Mouse (Mus musculus): ENCODE data around the gene Pdzk1ip1. TPM values are rescaled to one million over a fixed set of nuclear protein-coding genes. Genes with fewer than 3 reads are reported as not detected.

Gene Pdzk1ip1
- polyA plus RNA-seq (2016; fragmentation: Nextera tagmentation; extraction: Ambion mirVana), result 13.1 and 15.2 TPM in 2 replicates

- Histone ChIP-seq H3K9me3 (replicated peaks) (no peaks in the 10 kb centered on the region), H3K9ac (no peak within 1 kb of the TSS), H3K27me3 (peaks cover 60% of the 10 kb centered on the region), H3K36me3 (no peaks in the 10 kb centered on the region), H3K4me3 (no peak within 1 kb of the TSS), H3K4me2 (replicated peaks) (no peak within 1 kb of the TSS), H3K27ac (no peak within 1 kb of the TSS), H3K4me1 (no peaks in the 10 kb centered on the region)
- WGBS, result 25% methylated on average over 11 of the region's 11 CpGs
- ATAC-seq (ENCODE audit: low FRiP score), result no peak
These were observed at the start of gene Pdzk1ip1 for GRCm38 (mm10) chr4:115088611-115089338. Gene Pdzk1ip1, plus strand, starts transcription at chr4:115088708.

DNA sequence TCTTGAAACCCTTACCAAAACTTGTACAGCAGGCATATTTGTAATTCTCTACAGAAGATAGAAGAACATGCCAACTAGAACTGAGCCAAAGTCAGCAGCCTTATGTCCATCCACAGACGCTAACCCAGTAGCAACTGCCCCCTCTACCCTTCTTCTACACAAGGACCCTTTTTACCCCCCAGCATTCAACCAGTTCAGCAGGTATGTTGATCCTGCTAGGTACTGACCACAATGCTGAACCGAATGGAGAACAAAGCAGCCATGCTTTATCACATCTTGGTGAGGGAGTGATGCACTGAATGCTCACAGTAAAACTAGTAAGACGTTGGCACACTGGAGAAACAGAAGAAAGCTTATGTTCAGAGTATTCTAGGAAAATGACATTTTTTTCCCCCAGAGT lies 42.9 kb upstream of the Pdzk1ip1 start:
- H3K9me3 ChIP-seq (replicated peaks), result no peaks in the 10 kb centered on the region
- ATAC-seq (ENCODE audit: low FRiP score), result no peak

DNA sequence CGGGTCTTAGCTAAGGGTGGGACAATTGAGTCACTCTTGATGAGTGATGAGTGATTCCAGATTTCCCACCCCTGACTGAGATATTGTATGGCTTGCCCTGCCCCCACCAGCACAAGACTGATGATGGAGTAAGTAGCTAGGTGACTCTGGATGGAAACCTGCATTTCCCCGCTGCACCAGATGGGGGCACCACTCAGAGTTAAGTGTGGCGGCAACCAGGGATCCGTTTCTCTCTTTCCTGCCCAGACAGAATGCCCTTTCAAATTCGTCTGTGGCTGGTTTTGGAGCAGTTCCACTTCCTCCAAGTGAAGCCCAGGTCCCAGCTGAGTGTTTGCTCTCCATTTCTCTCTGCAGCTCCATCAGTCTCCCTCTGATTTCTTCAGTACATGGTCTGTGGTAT lies 40.8 kb upstream of the Pdzk1ip1 start:
- WGBS, result 3% methylated on average over 5 of the region's 5 CpGs

More for the DNA sequence above, 42.9 kb upstream of the Pdzk1ip1 start:
- 79% methylated on average over 3 of the region's 3 CpGs for WGBS
- Histone ChIP-seq H3K4me3 (no peak overlapping the region), H3K27me3 (peaks cover 27% of the 10 kb centered on the region), H3K4me2 (replicated peaks) (no peak overlapping the region), H3K27ac (no peak overlapping the region), H3K36me3 (peaks cover 17% of the 10 kb centered on the region), H3K9ac (no peak overlapping the region), H3K4me1 (no peaks in the 10 kb centered on the region)

GRCm38 (mm10) chr4:115048190-115048589 lies 40.3 kb upstream of the Pdzk1ip1 start:
- Histone ChIP-seq H3K9ac (no peak overlapping the region), H3K4me3 (no peak overlapping the region), H3K27ac (no peak overlapping the region), H3K9me3 (replicated peaks) (no peaks in the 10 kb centered on the region), H3K4me1 (peaks cover 5% of the 10 kb centered on the region), H3K36me3 (no peaks in the 10 kb centered on the region), H3K4me2 (replicated peaks) (no peak overlapping the region), H3K27me3 (peaks cover 53% of the 10 kb centered on the region)
- ATAC-seq (ENCODE audit: low FRiP score), result no peak
- 71% methylated on average over 8 of the region's 8 CpGs for WGBS

More for the DNA sequence above, 40.8 kb upstream of the Pdzk1ip1 start:
- Histone ChIP-seq H3K4me1 (peaks cover 5% of the 10 kb centered on the region), H3K27me3 (peaks cover 48% of the 10 kb centered on the region), H3K27ac (no peak overlapping the region), H3K36me3 (no peaks in the 10 kb centered on the region), H3K4me3 (no peak overlapping the region), H3K4me2 (replicated peaks) (no peak overlapping the region), H3K9me3 (replicated peaks) (no peaks in the 10 kb centered on the region), H3K9ac (no peak overlapping the region)
- ATAC-seq (ENCODE audit: low FRiP score), result no peak

- WGBS, result 74% methylated on average over 5 of the region's 5 CpGs
- no peaks in the 10 kb centered on the region for H3K36me3 ChIP-seq
- H3K27ac ChIP-seq, result no peak overlapping the region
- no peak overlapping the region for H3K4me2 ChIP-seq (replicated peaks)
- no peak overlapping the region for H3K9ac ChIP-seq
- peaks cover 82% of the 10 kb centered on the region for H3K27me3 ChIP-seq
- peaks cover 7% of the 10 kb centered on the region for H3K4me1 ChIP-seq
- no peak overlapping the region for H3K4me3 ChIP-seq
- ATAC-seq (ENCODE audit: low FRiP score), result no peak
- H3K9me3 ChIP-seq (replicated peaks), result no peaks in the 10 kb centered on the region
These were observed 37.3 kb upstream of the Pdzk1ip1 start for GRCm38 (mm10) chr4:115051245-115051644.

DNA sequence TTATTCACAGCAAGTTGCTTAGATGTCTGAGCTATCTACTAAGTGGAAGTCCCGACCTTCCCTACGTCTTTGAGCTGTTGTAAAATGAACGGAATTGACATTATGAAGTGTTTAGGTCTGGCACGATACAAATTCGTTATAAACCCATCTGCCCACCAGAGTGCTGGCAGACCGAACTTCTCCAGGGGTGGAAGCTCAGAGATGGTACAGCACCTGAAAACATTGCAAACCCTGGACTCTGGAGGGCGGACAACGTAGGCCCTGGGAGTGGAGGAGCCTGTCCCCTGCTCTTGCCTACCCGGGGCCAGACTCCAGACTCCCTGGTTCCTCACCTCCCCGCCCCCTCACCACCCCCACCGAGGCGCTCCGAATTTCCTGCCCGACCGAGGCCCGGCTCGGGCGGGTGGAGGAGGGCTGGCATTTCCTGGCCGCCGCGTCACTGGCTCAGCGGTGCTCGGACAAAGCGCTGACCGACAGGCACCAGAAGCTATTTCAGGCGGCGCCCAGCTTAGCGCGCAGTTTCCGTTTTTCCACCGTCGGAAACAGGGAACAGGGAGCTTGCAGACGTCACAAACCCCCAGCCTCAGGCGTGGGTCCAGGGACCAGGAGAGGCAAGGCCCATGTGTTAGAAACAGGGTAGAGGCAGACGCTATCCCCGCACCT lies 36.0 kb upstream of the Pdzk1ip1 start:
- H3K9ac ChIP-seq, result 0 out of 2 replicates have a peak overlapping the region, but pooled peaks have one; percentile 8
- H3K4me3 ChIP-seq, result peak overlapping the region; percentile 24
- ATAC-seq (ENCODE audit: low FRiP score), result peak; percentile 35; the same call in 1 of the 2 replicates
- H3K27me3 ChIP-seq, result peaks cover 92% of the 10 kb centered on the region
- no peaks in the 10 kb centered on the region for H3K9me3 ChIP-seq (replicated peaks)
- H3K4me1 ChIP-seq, result peaks cover 15% of the 10 kb centered on the region
- peak overlapping the region; percentile 46 for H3K4me2 ChIP-seq (replicated peaks)
- H3K27ac ChIP-seq, result 0 out of 2 replicates have a peak overlapping the region, but pooled peaks have one; percentile 8
- no peaks in the 10 kb centered on the region for H3K36me3 ChIP-seq
- WGBS, result 2% methylated on average over 36 of the region's 36 CpGs

GRCm38 (mm10) chr4:115055044-115055443 lies 33.5 kb upstream of the Pdzk1ip1 start:
- Histone ChIP-seq H3K4me3 (no peak overlapping the region), H3K9ac (no peak overlapping the region), H3K27me3 (peaks cover 94% of the 10 kb centered on the region), H3K4me2 (replicated peaks) (no peak overlapping the region), H3K4me1 (peaks cover 15% of the 10 kb centered on the region), H3K27ac (no peak overlapping the region), H3K9me3 (replicated peaks) (no peaks in the 10 kb centered on the region), H3K36me3 (no peaks in the 10 kb centered on the region)
- no peak for ATAC-seq (ENCODE audit: low FRiP score)
- WGBS, result 7% methylated on average over 2 of the region's 2 CpGs

- Histone ChIP-seq H3K9me3 (replicated peaks) (no peaks in the 10 kb centered on the region), H3K4me1 (peaks cover 15% of the 10 kb centered on the region), H3K9ac (no peak overlapping the region), H3K27me3 (peaks cover 94% of the 10 kb centered on the region), H3K4me3 (no peak overlapping the region), H3K4me2 (replicated peaks) (no peak overlapping the region), H3K27ac (peak overlapping the region; percentile 48; the same call in 1 of the 2 replicates), H3K36me3 (no peaks in the 10 kb centered on the region)
- 21% methylated on average over 3 of the region's 3 CpGs for WGBS
- ATAC-seq (ENCODE audit: low FRiP score), result no peak
These were observed 32.8 kb upstream of the Pdzk1ip1 start for GRCm38 (mm10) chr4:115055691-115056090.

- H3K36me3 ChIP-seq, result no peaks in the 10 kb centered on the region
- H3K4me2 ChIP-seq (replicated peaks), result peak within 1 kb of the TSS; percentile 52
- H3K9ac ChIP-seq, result peak within 1 kb of the TSS; percentile 43
- peak within 1 kb of the TSS; percentile 29 for H3K4me3 ChIP-seq
- peak; percentile 65 for ATAC-seq (ENCODE audit: low FRiP score)
- H3K27me3 ChIP-seq, result peaks cover 94% of the 10 kb centered on the region
- under 1% methylated on average over 58 of the region's 60 CpGs for WGBS
- H3K27ac ChIP-seq, result peak within 1 kb of the TSS; percentile 76
- H3K9me3 ChIP-seq (replicated peaks), result no peaks in the 10 kb centered on the region
- H3K4me1 ChIP-seq, result peaks cover 15% of the 10 kb centered on the region
These were observed 32.1 kb upstream of the Pdzk1ip1 start, which contains the start of gene Tal1 for GRCm38 (mm10) chr4:115056371-115056920. Gene Tal1, plus strand, starts transcription at chr4:115056426.

- Histone ChIP-seq H3K9ac (peak overlapping the region; percentile 43), H3K4me2 (replicated peaks) (peak overlapping the region; percentile 52), H3K4me1 (peaks cover 15% of the 10 kb centered on the region), H3K4me3 (peak overlapping the region; percentile 29), H3K9me3 (replicated peaks) (no peaks in the 10 kb centered on the region), H3K27ac (peak overlapping the region; percentile 76), H3K36me3 (no peaks in the 10 kb centered on the region), H3K27me3 (peaks cover 94% of the 10 kb centered on the region)
- 1% methylated on average over 47 of the region's 48 CpGs for WGBS
- ATAC-seq (ENCODE audit: low FRiP score), result peak; percentile 81
These were observed 31.4 kb upstream of the Pdzk1ip1 start for GRCm38 (mm10) chr4:115056921-115057673.

- peak; percentile 20; the same call in 1 of the 2 replicates for ATAC-seq (ENCODE audit: low FRiP score)
These were observed 30.7 kb upstream of the Pdzk1ip1 start for GRCm38 (mm10) chr4:115057674-115058316.

More at GRCm38 (mm10) chr4:115057674-115058316, 30.7 kb upstream of the Pdzk1ip1 start:
- Histone ChIP-seq H3K27me3 (peaks cover 94% of the 10 kb centered on the region), H3K4me2 (replicated peaks) (peak overlapping the region; percentile 52), H3K4me3 (peak overlapping the region; percentile 29), H3K4me1 (peaks cover 13% of the 10 kb centered on the region), H3K36me3 (no peaks in the 10 kb centered on the region), H3K9ac (peak overlapping the region; percentile 43), H3K9me3 (replicated peaks) (no peaks in the 10 kb centered on the region), H3K27ac (peak overlapping the region; percentile 76)
- WGBS, result under 1% methylated on average over 33 of the region's 33 CpGs
